Mouse (Mus musculus) olfactory bulb, adult 2 months (tissue): ENCODE measurements around the gene Cep131. TPM values are rescaled to one million over a fixed set of nuclear protein-coding genes. Genes with fewer than 3 reads are reported as not detected.

ENCODE experiments used
- H3K27ac ChIP-seq: fragments of 200-500 bp; 2 replicates; pipeline ENCODE4 v1.5.1; 2012; ENCODE audit warnings: low read depth, low read length; ENCODE audit not compliant: insufficient read depth
- H3K4me1 ChIP-seq: fragments of 200-500 bp; 2 replicates; pipeline ENCODE4 v1.6.1; 2012; ENCODE audit warnings: low read length; ENCODE audit not compliant: control insufficient read depth, insufficient read depth
- H3K4me3 ChIP-seq: fragments of 200-500 bp; 2 replicates; pipeline ENCODE4 v1.5.1; 2012; ENCODE audit warnings: mild to moderate bottlenecking, low read depth, low read length, moderate library complexity; ENCODE audit not compliant: insufficient read depth
- CTCF ChIP-seq: fragments of 200-500 bp; IDR thresholded peaks from 2 replicates; pipeline ENCODE4 v1.5.1; 2012; ENCODE audit warnings: low read depth, mild to moderate bottlenecking, low read length, moderate library complexity; ENCODE audit not compliant: insufficient read depth
- POLR2A ChIP-seq: fragments of 200-500 bp; IDR thresholded peaks from 2 replicates; pipeline ENCODE4 v1.6.1; 2012; ENCODE audit warnings: mild to moderate bottlenecking, low read depth, low read length, moderate library complexity; ENCODE audit not compliant: insufficient read depth
- WGBS: fragments of 180-500 bp; shearing (Covaris S2); methylation state at CpG from one replicate; pipeline ENCODE4 v1.1.7; 2018; 5-methylcytosine and 5-hydroxymethylcytosine counted together
- polyA plus RNA-seq: library from polyadenylated mRNA; stranded (reverse); fragments of >200 nt; gene quantifications from 2 replicates; pipeline ENCODE4 v1.2.4, GENCODE M21; 2012; ENCODE audit warnings: low replicate concordance; ENCODE audit not compliant: missing spikeins, insufficient read depth, insufficient read length

The Cep131 gene
- polyA plus RNA-seq, 1 experiment, result not detected

GRCm38 (mm10) chr11:120107026-120107425 is 20.4 kb upstream of the Cep131 start:
- peaks cover 9% of the 10 kb centered on the region for H3K4me1 ChIP-seq
- no peak overlapping the region for H3K4me3 ChIP-seq
- TF ChIP-seq CTCF (no peak), POLR2A (no peak)
- 86% methylated on average over 2 of the region's 2 CpGs for WGBS
- no peak overlapping the region for H3K27ac ChIP-seq

- TF ChIP-seq POLR2A, result no peak
- TF ChIP-seq CTCF, result no peak
- no peak overlapping the region for H3K27ac ChIP-seq
- peaks cover 12% of the 10 kb centered on the region for H3K4me1 ChIP-seq
- 96% methylated on average over 3 of the region's 3 CpGs for WGBS
- no peak overlapping the region for H3K4me3 ChIP-seq
Observed at GRCm38 (mm10) chr11:120103431-120103997, 16.9 kb upstream of the Cep131 start.

- Histone ChIP-seq H3K4me3 (no peak overlapping the region), H3K27ac (peak overlapping the region; percentile 71; the same call in 1 of the 2 replicates), H3K4me1 (peaks cover 15% of the 10 kb centered on the region)
- peak; percentile 60 for TF ChIP-seq CTCF
- TF ChIP-seq POLR2A, result no peak
- WGBS, result 2% methylated on average over 3 of the region's 3 CpGs
Observed at GRCm38 (mm10) chr11:120101036-120101435, 14.4 kb upstream of the Cep131 start.

GRCm38 (mm10) chr11:120098588-120099511 is 12.2 kb upstream of the Cep131 start, which contains the start of the genes Tepsin and Ndufaf8:
Tepsin (minus strand) TSS chr11:120098731.
Ndufaf8 (plus strand) TSS chr11:120098928.
- Histone ChIP-seq H3K4me1 (peaks cover 15% of the 10 kb centered on the region), H3K4me3 (peak within 1 kb of the TSS; percentile 80), H3K27ac (peak within 1 kb of the TSS; percentile 61)
- TF ChIP-seq CTCF (0 out of 2 replicates have a peak, but pooled peaks have one; percentile 15), POLR2A (peak; percentile 26; the same call in 1 of the 2 replicates)
- under 1% methylated on average over 77 of the region's 77 CpGs for WGBS

- Histone ChIP-seq H3K4me3 (no peak overlapping the region), H3K27ac (no peak overlapping the region), H3K4me1 (peaks cover 4% of the 10 kb centered on the region; the same call in 1 of the 2 replicates)
- 78% methylated on average over 23 of the region's 23 CpGs for WGBS
- TF ChIP-seq POLR2A, result no peak
- TF ChIP-seq CTCF, result no peak
Observed at GRCm38 (mm10) chr11:120092817-120093591, 6.4 kb upstream of the Cep131 start.

GRCm38 (mm10) chr11:120090661-120091060 is 4.0 kb upstream of the Cep131 start:
- 90% methylated on average over 4 of the region's 4 CpGs for WGBS
- H3K4me3 ChIP-seq, result no peak overlapping the region
- TF ChIP-seq CTCF (no peak), POLR2A (no peak)
- H3K27ac ChIP-seq, result no peak overlapping the region
- 0 out of 2 replicates have a peak, but pooled peaks cover 3% of the 10 kb centered on the region for H3K4me1 ChIP-seq

- TF ChIP-seq CTCF (no peak), POLR2A (no peak)
- Histone ChIP-seq H3K4me1 (peaks cover 26% of the 10 kb centered on the region), H3K27ac (peak overlapping the region; percentile 44), H3K4me3 (peak overlapping the region; percentile 64)
- under 1% methylated on average over 25 of the region's 25 CpGs for WGBS
Observed at GRCm38 (mm10) chr11:120085891-120086627, 568 bp downstream of the Cep131 start.

- Histone ChIP-seq H3K4me3 (no peak overlapping the region), H3K27ac (no peak overlapping the region), H3K4me1 (peaks cover 35% of the 10 kb centered on the region)
- 83% methylated on average over 6 of the region's 6 CpGs for WGBS
- no peak for TF ChIP-seq CTCF
- no peak for TF ChIP-seq POLR2A
Observed at GRCm38 (mm10) chr11:120080282-120080681, 6.3 kb downstream of the Cep131 start.
